Mouse (Mus musculus) spleen, adult 2 months (tissue): ENCODE data around the gene Mark3.

Source experiments
- CTCF ChIP-seq: fragments of 200-500 bp; IDR thresholded peaks from 2 replicates; pipeline ENCODE4 v1.5.1; 2011; ENCODE audit warnings: mild to moderate bottlenecking, inconsistent platforms; ENCODE audit not compliant: insufficient read depth, insufficient read length, insufficient replicate concordance; ENCODE audit errors: extremely low read depth
- POLR2A ChIP-seq: fragments of 200-500 bp; IDR thresholded peaks from 2 replicates; pipeline ENCODE4 v1.6.1; 2011; ENCODE audit warnings: low read depth, low read length, inconsistent platforms

GRCm38 (mm10) chr12:111672581-111672980 lies 98.3 kb downstream of the Mark3 start:
- TF ChIP-seq CTCF (no peak), POLR2A (no peak)
